Comparison of ENCODE assay signal across 17 mouse cellular contexts in the genomic region with DNA sequence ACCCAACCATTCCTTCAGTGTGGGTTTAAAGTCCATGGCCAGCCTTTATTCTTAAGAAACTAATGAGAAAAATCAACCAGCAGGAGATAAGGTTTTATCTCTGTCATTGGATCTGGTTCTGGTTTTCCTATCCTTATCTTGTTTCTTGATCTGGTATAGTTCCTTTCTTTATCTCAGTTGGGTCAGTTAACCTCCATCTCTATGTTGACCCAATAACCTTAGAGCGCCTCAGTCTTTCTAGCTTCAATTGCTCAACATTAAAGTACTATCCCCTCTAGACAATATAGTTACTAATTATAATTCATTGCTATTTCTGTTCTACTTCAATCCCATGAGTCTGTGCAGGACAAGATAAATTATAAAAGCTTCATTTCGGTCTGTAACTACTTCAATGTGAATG. TPM values are rescaled to one million over a fixed set of nuclear protein-coding genes. Genes with fewer than 3 reads are reported as not detected.
"Had no signal": no experiment of that assay in that cellular context is flagged by ENCODE, and none has a peak within 500 bp of the region (broad histone marks: within the 10 kb centered on the region; RNA-seq: fewer than 3 reads in every experiment).

No protein-coding gene starts in this region.

- H3K9me3 ChIP-seq: midbrain, embryonic 13.5 days; midbrain, embryonic 15.5 days had no signal

- H3K27ac ChIP-seq: midbrain, embryonic 13.5 days; midbrain, embryonic 15.5 days; neural tube, embryonic 12.5 days had no signal

- H3K4me2 ChIP-seq: lung, embryonic 14.5 days; midbrain, embryonic 11.5 days; midbrain, embryonic 13.5 days; midbrain, embryonic 15.5 days; neural tube, embryonic 12.5 days had no signal

- H3K36me3 ChIP-seq: midbrain, embryonic 13.5 days; midbrain, embryonic 15.5 days; neural tube, embryonic 12.5 days had no signal

- H3K9ac ChIP-seq: liver, postnatal 0 days; lung, embryonic 14.5 days; midbrain, embryonic 13.5 days; midbrain, embryonic 15.5 days; neural tube, embryonic 12.5 days had no signal

- H3K4me3 ChIP-seq: megakaryocyte, embryonic 14.5 days; midbrain, embryonic 13.5 days; midbrain, embryonic 15.5 days; neural tube, embryonic 12.5 days had no signal

- DNase-seq: liver, postnatal 0 days; lung, embryonic 14.5 days; lung, postnatal 10 days; lung, postnatal 4 days; right cerebral cortex, postnatal 25 days; right cerebral cortex, postnatal 4 days; spleen, adult 18-20 months; thymus, adult 18-20 months; thymus, postnatal 14 days; thymus, postnatal 36 days had no signal

- ATAC-seq: liver, postnatal 0 days; midbrain, embryonic 13.5 days; midbrain, embryonic 15.5 days had no signal

- H3K4me1 ChIP-seq: megakaryocyte, embryonic 14.5 days had no signal

- H3K27me3 ChIP-seq: megakaryocyte, embryonic 14.5 days; midbrain, embryonic 13.5 days; midbrain, embryonic 15.5 days; neural tube, embryonic 12.5 days had no signal

RNA-seq across cellular contexts. Expression of gene Rpl36a-ps1, which starts 56.7 kb away (rescaled TPM):
- total RNA-seq: midbrain, postnatal 0 days had no signal
- polyA plus RNA-seq: midbrain, embryonic 15.5 days; neural tube, embryonic 12.5 days; small intestine, adult 2 months had no signal
